Mouse (Mus musculus): ENCODE data around the gene Zbtb14. TPM values are rescaled to one million over a fixed set of nuclear protein-coding genes. Genes with fewer than 3 reads are reported as not detected.

The Zbtb14 gene
- polyA plus RNA-seq (2016; fragmentation: Nextera tagmentation; extraction: Ambion mirVana), result 34.4 and 36.2 TPM in 2 replicates

- DNase-seq (ENCODE audit: extremely low spot score, low spot score), result peak; percentile 92
- under 1% methylated on average over 51 of the region's 72 CpGs for whole genome bisulfite sequencing
- peak within 1 kb of the TSS; percentile 100 for H3K27ac ChIP-seq
- H3K4me1 ChIP-seq, result peaks cover 23% of the 10 kb centered on the region
- no peaks in the 10 kb centered on the region for H3K9me3 ChIP-seq
- H3K4me3 ChIP-seq, result peak within 1 kb of the TSS; percentile 88
- H3K27me3 ChIP-seq (ENCODE audit: poor library complexity, severe bottlenecking), result no peaks in the 10 kb centered on the region
- peaks cover 21% of the 10 kb centered on the region for H3K36me3 ChIP-seq (replicated peaks)
Measured at GRCm38 (mm10) chr17:69382511-69383100, at the start of gene Zbtb14. Gene Zbtb14, plus strand, starts transcription at chr17:69383050.

GRCm38 (mm10) chr17:69346056-69346455, 36.8 kb upstream of the Zbtb14 start:
- H3K36me3 ChIP-seq (replicated peaks), result no peaks in the 10 kb centered on the region
- no peak overlapping the region for H3K27ac ChIP-seq
- 82% methylated on average over 7 of the region's 7 CpGs for WGBS

GRCm38 (mm10) chr17:69349014-69349531, 33.8 kb upstream of the Zbtb14 start:
- Histone ChIP-seq H3K9me3 (no peaks in the 10 kb centered on the region), H3K4me1 (no peaks in the 10 kb centered on the region), H3K4me3 (no peak overlapping the region), H3K36me3 (replicated peaks) (no peaks in the 10 kb centered on the region), H3K27me3 (ENCODE audit: poor library complexity, severe bottlenecking) (no peaks in the 10 kb centered on the region), H3K27ac (no peak overlapping the region)
- WGBS, result 32% methylated on average over 8 of the region's 8 CpGs
- DNase-seq (ENCODE audit: extremely low spot score, low spot score), result peak; percentile 25

More at GRCm38 (mm10) chr17:69346056-69346455, 36.8 kb upstream of the Zbtb14 start:
- H3K27me3 ChIP-seq (ENCODE audit: poor library complexity, severe bottlenecking), result no peaks in the 10 kb centered on the region
- DNase-seq (ENCODE audit: extremely low spot score, low spot score), result no peak
- H3K4me1 ChIP-seq, result no peaks in the 10 kb centered on the region
- no peaks in the 10 kb centered on the region for H3K9me3 ChIP-seq
- H3K4me3 ChIP-seq, result no peak overlapping the region

GRCm38 (mm10) chr17:69365049-69365448, 17.8 kb upstream of the Zbtb14 start:
- Histone ChIP-seq H3K4me3 (no peak overlapping the region), H3K36me3 (replicated peaks) (no peaks in the 10 kb centered on the region), H3K27ac (no peak overlapping the region), H3K9me3 (peaks cover 4% of the 10 kb centered on the region; the same call in 1 of the 2 replicates), H3K27me3 (ENCODE audit: poor library complexity, severe bottlenecking) (no peaks in the 10 kb centered on the region), H3K4me1 (no peaks in the 10 kb centered on the region)
- DNase-seq (ENCODE audit: extremely low spot score, low spot score), result no peak
- WGBS, result 88% methylated on average over 3 of the region's 3 CpGs

- no peak overlapping the region for H3K4me3 ChIP-seq
- peaks cover 23% of the 10 kb centered on the region for H3K4me1 ChIP-seq
- no peak for DNase-seq (ENCODE audit: extremely low spot score, low spot score)
- peaks cover 3% of the 10 kb centered on the region for H3K36me3 ChIP-seq (replicated peaks)
- H3K27me3 ChIP-seq (ENCODE audit: poor library complexity, severe bottlenecking), result no peaks in the 10 kb centered on the region
- 96% methylated on average over 8 of the region's 8 CpGs for WGBS
- no peak overlapping the region for H3K27ac ChIP-seq
- H3K9me3 ChIP-seq, result no peaks in the 10 kb centered on the region
Measured at GRCm38 (mm10) chr17:69380838-69381237, 2.0 kb upstream of the Zbtb14 start.

DNA sequence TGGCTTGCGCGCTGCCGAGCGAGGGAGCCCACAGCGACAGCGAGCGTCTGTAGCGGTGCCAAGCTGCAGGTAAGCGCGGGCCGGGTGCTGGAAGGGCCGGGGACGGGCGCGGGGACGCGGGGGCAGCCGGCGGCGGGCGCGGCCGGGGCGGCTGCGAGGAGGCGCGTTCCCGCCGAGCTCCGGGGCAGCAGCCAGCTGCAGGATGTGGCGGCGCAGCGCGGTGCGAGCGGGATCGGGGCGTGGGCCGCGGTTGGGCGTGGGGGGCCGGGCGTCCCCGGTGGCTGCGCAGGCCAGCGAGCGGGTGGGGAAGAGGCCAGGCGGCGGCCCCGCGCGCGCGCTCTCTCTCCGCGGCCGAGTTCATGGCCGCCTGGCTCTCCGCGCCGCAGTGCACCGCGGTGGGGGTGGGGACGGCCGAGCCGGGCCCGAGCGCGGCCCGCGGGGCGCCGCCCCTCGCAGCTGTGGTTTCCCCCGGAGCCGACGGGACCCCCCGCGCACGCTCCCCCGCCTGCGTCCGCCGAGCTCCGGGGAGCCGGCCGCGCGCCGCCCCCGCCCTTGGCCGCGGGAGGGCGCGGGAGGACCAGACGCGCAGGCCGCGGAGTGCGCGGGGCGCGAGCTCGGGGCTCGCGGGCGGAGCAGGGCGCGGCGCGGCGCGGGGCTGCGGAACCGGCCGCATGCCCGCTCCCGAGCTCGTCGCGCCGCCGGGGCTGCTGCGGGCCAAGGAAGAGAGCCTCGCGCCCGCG, 521 bp downstream of the Zbtb14 start:
- under 1% methylated on average over 116 of the region's 128 CpGs for WGBS

DNA sequence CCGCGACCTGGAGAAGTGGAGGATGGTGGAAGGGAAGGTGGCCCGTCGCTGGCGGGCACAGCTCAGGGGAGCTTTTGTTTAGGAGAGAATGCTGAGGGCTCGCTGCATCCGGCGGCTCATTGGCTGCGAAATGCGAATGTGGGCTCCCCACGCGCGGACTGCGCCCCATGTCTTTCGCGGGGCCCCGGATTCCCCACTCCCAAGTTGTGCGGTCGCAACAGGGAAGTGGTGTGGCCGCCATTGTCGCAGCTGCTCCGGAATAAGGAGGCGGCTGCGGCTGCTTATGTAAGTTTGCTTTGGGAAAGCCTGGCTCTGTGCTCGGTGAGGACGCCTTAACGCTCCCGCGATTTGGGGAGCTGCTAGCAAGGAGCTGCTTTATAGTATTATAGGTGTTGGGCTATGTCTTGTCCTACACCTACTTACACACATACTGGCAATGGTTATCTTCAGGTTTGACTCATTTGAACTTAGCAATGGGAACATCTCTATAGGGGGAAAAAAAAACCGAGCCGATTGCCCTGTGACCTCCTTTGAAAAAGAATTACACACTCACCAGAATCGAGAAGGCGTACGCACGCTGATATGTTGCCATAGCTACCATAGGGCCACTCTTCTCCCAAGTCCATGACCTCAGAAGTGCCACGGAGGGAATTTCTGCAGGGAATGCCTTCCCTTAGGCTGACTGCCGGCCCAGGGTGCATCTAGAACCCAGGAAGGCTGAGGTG, 1.3 kb downstream of the Zbtb14 start:
- H3K9me3 ChIP-seq, result no peaks in the 10 kb centered on the region
- DNase-seq (ENCODE audit: extremely low spot score, low spot score), result peak; percentile 66
- peak overlapping the region; percentile 100 for H3K27ac ChIP-seq
- peaks cover 23% of the 10 kb centered on the region for H3K4me1 ChIP-seq
- H3K4me3 ChIP-seq, result peak overlapping the region; percentile 88
- H3K36me3 ChIP-seq (replicated peaks), result peaks cover 30% of the 10 kb centered on the region
- H3K27me3 ChIP-seq (ENCODE audit: poor library complexity, severe bottlenecking), result no peaks in the 10 kb centered on the region
- under 1% methylated on average over 37 of the region's 37 CpGs for WGBS

More for the DNA sequence above, 521 bp downstream of the Zbtb14 start:
- peak overlapping the region; percentile 88 for H3K4me3 ChIP-seq
- no peaks in the 10 kb centered on the region for H3K27me3 ChIP-seq (ENCODE audit: poor library complexity, severe bottlenecking)
- peaks cover 23% of the 10 kb centered on the region for H3K4me1 ChIP-seq
- H3K27ac ChIP-seq, result peak overlapping the region; percentile 100
- peak; percentile 69 for DNase-seq (ENCODE audit: extremely low spot score, low spot score)
- no peaks in the 10 kb centered on the region for H3K9me3 ChIP-seq
- H3K36me3 ChIP-seq (replicated peaks), result peaks cover 29% of the 10 kb centered on the region

DNA sequence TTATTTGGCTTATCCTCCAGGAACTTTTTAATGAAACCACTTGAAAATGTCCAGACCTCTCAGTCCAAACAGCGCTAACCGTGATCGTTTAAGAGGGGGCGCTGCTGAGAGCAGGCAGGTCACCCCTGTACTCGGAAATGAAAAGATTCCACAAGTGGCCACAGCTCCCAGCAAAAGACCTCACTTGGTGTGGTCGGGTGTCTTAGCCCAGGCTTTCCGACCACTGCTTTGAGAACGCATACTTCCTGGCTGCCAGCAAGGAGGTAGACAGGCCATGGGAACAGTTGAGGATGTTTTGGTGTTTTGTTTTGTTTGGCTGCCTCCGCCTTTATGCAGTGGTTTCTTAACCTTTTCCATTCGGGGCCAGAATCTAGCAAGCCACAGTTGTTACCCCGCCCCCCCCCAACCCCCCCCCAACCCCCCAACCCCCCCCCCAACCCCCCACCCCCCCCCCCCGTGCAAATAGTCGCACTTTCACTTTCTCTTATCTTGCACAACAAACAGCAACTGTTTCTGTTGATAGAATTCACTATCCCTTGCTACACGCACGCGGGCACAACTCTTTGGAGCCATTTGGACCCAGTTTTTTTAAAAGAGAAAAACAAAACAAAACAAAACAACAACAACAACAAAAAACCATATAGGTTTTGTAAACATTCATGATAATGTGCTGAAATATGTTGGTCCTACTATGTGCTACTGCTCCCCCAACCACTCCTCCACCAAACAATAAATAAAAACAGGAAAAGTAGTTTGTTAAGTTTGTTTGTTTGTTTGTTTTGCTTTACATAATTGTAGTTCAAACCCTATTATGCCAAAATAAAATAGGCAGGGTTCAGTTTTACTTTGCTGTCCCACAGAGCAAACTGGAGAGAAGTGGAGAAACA, 13.5 kb downstream of the Zbtb14 start:
- H3K27ac ChIP-seq, result 0 out of 2 replicates have a peak overlapping the region, but pooled peaks have one; percentile 30
- no peak overlapping the region for H3K4me3 ChIP-seq
- no peaks in the 10 kb centered on the region for H3K9me3 ChIP-seq
- H3K27me3 ChIP-seq (ENCODE audit: poor library complexity, severe bottlenecking), result no peaks in the 10 kb centered on the region
- no peak for DNase-seq (ENCODE audit: extremely low spot score, low spot score)
- peaks cover 4% of the 10 kb centered on the region for H3K36me3 ChIP-seq (replicated peaks)
- 0 out of 2 replicates have a peak, but pooled peaks cover 6% of the 10 kb centered on the region for H3K4me1 ChIP-seq
- WGBS, result 35% methylated on average over 14 of the region's 16 CpGs

DNA sequence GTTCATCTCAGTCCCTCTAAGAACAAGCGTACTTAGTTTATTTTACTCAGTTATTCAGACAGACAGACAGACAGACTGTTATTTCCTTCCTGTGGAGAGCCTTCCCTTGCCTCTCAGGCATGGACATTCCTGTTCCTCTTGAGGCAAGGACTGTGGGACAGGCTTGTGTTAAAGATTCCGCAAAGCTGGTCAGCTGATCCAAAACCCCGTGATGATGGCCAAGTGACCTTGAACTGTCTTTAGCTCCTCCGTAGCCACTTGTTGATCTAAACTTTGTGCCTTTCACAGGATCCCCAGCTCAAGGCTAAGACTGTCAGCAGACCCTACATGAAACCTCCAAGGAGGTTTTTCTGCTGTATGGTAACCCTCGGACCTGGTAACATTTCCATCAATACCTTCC, 14.3 kb downstream of the Zbtb14 start:
- H3K36me3 ChIP-seq (replicated peaks), result no peaks in the 10 kb centered on the region
- 0 out of 2 replicates have a peak, but pooled peaks cover 6% of the 10 kb centered on the region for H3K4me1 ChIP-seq
- DNase-seq (ENCODE audit: extremely low spot score, low spot score), result no peak
- H3K27me3 ChIP-seq (ENCODE audit: poor library complexity, severe bottlenecking), result no peaks in the 10 kb centered on the region
- H3K9me3 ChIP-seq, result no peaks in the 10 kb centered on the region
- H3K27ac ChIP-seq, result no peak overlapping the region
- 60% methylated on average over 5 of the region's 5 CpGs for WGBS
- H3K4me3 ChIP-seq, result no peak overlapping the region

DNA sequence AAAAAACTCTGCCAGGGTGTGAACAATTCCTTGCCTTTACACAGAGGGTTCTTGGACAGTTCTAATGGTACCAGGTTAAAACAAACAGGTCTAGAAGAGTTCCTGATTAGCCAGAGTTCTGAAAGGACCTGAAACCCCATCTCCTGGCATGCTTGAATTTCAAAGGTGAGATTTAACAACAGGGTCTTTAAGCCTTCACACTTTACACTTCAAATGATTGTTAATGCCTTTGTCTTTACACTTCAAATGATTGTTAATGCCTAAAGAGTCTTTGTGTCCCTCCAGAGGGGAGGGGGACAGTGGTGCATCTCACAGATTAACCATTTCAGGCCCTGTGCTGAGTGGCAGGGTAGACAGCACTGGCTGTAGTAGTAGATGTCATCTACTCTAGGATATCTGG, 15.2 kb downstream of the Zbtb14 start:
- Histone ChIP-seq H3K36me3 (replicated peaks) (no peaks in the 10 kb centered on the region), H3K4me3 (no peak overlapping the region), H3K4me1 (0 out of 2 replicates have a peak, but pooled peaks cover 6% of the 10 kb centered on the region), H3K27me3 (ENCODE audit: poor library complexity, severe bottlenecking) (no peaks in the 10 kb centered on the region), H3K9me3 (no peaks in the 10 kb centered on the region), H3K27ac (no peak overlapping the region)
- DNase-seq (ENCODE audit: extremely low spot score, low spot score), result no peak

DNA sequence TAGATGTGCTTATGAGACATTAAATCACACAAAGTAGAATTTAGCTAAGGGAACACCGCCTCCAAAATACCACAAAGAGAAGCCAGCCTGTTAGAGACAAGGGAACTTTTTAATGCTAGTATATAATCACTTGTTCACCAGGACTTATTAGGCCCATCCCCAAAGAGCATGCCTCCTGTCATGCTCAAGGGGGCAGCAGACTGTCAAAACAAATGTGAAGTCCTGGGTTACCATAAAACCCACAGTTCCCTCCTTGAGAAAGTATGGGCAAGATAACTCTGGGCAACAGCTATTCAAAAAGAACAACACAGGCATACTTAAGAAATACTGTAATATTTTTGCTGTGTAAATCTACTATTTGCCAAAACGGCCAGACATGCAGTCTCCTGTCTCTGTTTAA, 18.3 kb downstream of the Zbtb14 start:
- H3K36me3 ChIP-seq (replicated peaks), result no peaks in the 10 kb centered on the region
- no peak for DNase-seq (ENCODE audit: extremely low spot score, low spot score)
- H3K27ac ChIP-seq, result no peak overlapping the region
- 85% methylated on average over 2 of the region's 2 CpGs for WGBS
- no peak overlapping the region for H3K4me3 ChIP-seq
- 0 out of 2 replicates have a peak, but pooled peaks cover 1% of the 10 kb centered on the region for H3K4me1 ChIP-seq
- no peaks in the 10 kb centered on the region for H3K9me3 ChIP-seq
- H3K27me3 ChIP-seq (ENCODE audit: poor library complexity, severe bottlenecking), result no peaks in the 10 kb centered on the region

GRCm38 (mm10) chr17:69416163-69416562, 33.3 kb downstream of the Zbtb14 start:
- Histone ChIP-seq H3K36me3 (replicated peaks) (no peaks in the 10 kb centered on the region), H3K9me3 (no peaks in the 10 kb centered on the region), H3K27me3 (ENCODE audit: poor library complexity, severe bottlenecking) (no peaks in the 10 kb centered on the region), H3K27ac (peak overlapping the region; percentile 97; the same call in 1 of the 2 replicates), H3K4me1 (peaks cover 19% of the 10 kb centered on the region), H3K4me3 (peak overlapping the region; percentile 81)
- DNase-seq (ENCODE audit: extremely low spot score, low spot score), result no peak
